Mouse (Mus musculus): ENCODE results near the gene Rbms3. TPM values are rescaled to one million over a fixed set of nuclear protein-coding genes. Genes with fewer than 3 reads are reported as not detected.
A peak's percentile ranks its signal among the peaks of the same experiment; 100 is the strongest.

Rbms3 gene
- total and polyA plus RNA-seq, 2 experiments = 2.4 to 4.0 TPM

- no peak for DNase-seq (ENCODE audit: extremely low read depth, low read depth, low spot score)
- Histone ChIP-seq H3K4me3 (ENCODE audit: insufficient read depth, low read depth, low read length) (no peak overlapping the region), H3K9ac (ENCODE audit: low read depth, low read length) (no peak overlapping the region), H3K79me2 (ENCODE audit: control insufficient read depth, insufficient read depth, low read length) (no peaks in the 10 kb centered on the region), H3K4me1 (ENCODE audit: control insufficient read depth, insufficient read depth, low read length) (no peaks in the 10 kb centered on the region), H3K27ac (replicated peaks; ENCODE audit: insufficient read depth, low read depth, low read length) (no peak overlapping the region), H3K27me3 (ENCODE audit: control insufficient read depth, insufficient read depth, low read length) (no peaks in the 10 kb centered on the region), H3K36me3 (ENCODE audit: control insufficient read depth, insufficient read depth, low read length) (no peaks in the 10 kb centered on the region)
- TF ChIP-seq POLR2A (IDR thresholded peaks at IDR 0.05; ENCODE audit: extremely low read depth, insufficient read depth, low read length) (no peak), CTCF (IDR thresholded peaks at IDR 0.05; ENCODE audit: low read depth, low read length) (no peak)
- WGBS = 69% methylated on average over 7 of the region's 7 CpGs
These were observed 1087.7 kb downstream of the Rbms3 start for GRCm38 (mm10) chr9:116541976-116542375.

GRCm38 (mm10) chr9:116535709-116536108, 1094.0 kb downstream of the Rbms3 start:
- no peak overlapping the region for H3K9ac ChIP-seq (ENCODE audit: low read depth, low read length)
- 57% methylated on average over 3 of the region's 3 CpGs for WGBS
- H3K36me3 ChIP-seq (ENCODE audit: control insufficient read depth, insufficient read depth, low read length) = no peaks in the 10 kb centered on the region
- H3K79me2 ChIP-seq (ENCODE audit: control insufficient read depth, insufficient read depth, low read length) = no peaks in the 10 kb centered on the region
- H3K27ac ChIP-seq (replicated peaks; ENCODE audit: insufficient read depth, low read depth, low read length) = no peak overlapping the region
- H3K4me3 ChIP-seq (ENCODE audit: insufficient read depth, low read depth, low read length) = no peak overlapping the region
- H3K27me3 ChIP-seq (ENCODE audit: control insufficient read depth, insufficient read depth, low read length) = no peaks in the 10 kb centered on the region
- no peak for DNase-seq (ENCODE audit: extremely low read depth, low read depth, low spot score)
- TF ChIP-seq CTCF (IDR thresholded peaks at IDR 0.05; ENCODE audit: low read depth, low read length) = peak; percentile 34; the same call in 1 of the 2 replicates
- TF ChIP-seq POLR2A (IDR thresholded peaks at IDR 0.05; ENCODE audit: extremely low read depth, insufficient read depth, low read length) = no peak
- no peaks in the 10 kb centered on the region for H3K4me1 ChIP-seq (ENCODE audit: control insufficient read depth, insufficient read depth, low read length)

DNA sequence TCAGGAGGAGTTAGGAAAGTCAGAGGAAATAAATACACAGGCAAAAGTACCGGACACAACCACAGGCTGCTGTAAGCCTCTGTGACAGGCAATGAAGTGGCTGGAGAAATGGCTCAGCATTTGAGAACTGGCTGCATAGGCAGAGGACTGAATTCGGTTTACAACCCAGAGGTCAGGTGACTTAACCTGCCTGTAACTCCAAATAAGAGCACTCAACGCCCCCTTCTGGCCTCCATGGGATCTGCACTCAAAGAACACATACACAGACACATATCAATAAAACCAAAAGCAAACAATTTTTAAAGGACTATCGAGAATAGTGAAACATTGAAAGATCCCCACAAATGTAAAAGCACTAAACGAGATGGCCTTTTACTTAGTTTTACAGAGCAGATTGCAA, 1096.3 kb downstream of the Rbms3 start:
- no peak overlapping the region for H3K4me3 ChIP-seq (ENCODE audit: insufficient read depth, low read depth, low read length)

DNA sequence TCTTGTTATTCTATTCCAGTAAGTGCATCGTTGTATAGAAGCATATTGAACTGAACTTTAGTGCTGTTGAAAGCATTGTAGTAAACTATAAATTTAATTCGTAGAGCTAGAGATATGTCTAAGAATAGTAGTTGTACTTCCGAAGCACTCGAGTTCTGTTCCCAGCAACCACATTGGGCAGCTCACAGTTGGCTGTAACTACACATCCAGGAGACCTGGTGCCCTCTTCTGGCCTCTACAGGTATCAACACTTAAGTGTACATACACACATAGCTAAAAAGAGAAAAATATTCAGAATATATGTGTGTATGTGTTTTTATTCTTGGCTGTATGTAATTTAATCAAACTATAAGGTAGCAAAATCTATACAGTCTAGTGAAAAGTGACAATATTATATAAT, 1098.6 kb downstream of the Rbms3 start:
- WGBS = 94% methylated on average over 4 of the region's 4 CpGs
- Histone ChIP-seq H3K79me2 (ENCODE audit: control insufficient read depth, insufficient read depth, low read length) (no peaks in the 10 kb centered on the region), H3K4me1 (ENCODE audit: control insufficient read depth, insufficient read depth, low read length) (no peaks in the 10 kb centered on the region), H3K27me3 (ENCODE audit: control insufficient read depth, insufficient read depth, low read length) (no peaks in the 10 kb centered on the region), H3K4me3 (ENCODE audit: insufficient read depth, low read depth, low read length) (no peak overlapping the region), H3K36me3 (ENCODE audit: control insufficient read depth, insufficient read depth, low read length) (no peaks in the 10 kb centered on the region), H3K9ac (ENCODE audit: low read depth, low read length) (no peak overlapping the region), H3K27ac (replicated peaks; ENCODE audit: insufficient read depth, low read depth, low read length) (no peak overlapping the region)
- no peak for DNase-seq (ENCODE audit: extremely low read depth, low read depth, low spot score)
- TF ChIP-seq CTCF (IDR thresholded peaks at IDR 0.05; ENCODE audit: low read depth, low read length) = no peak
- no peak for TF ChIP-seq POLR2A (IDR thresholded peaks at IDR 0.05; ENCODE audit: extremely low read depth, insufficient read depth, low read length)

More for the DNA sequence above, 1096.3 kb downstream of the Rbms3 start:
- Histone ChIP-seq H3K4me1 (ENCODE audit: control insufficient read depth, insufficient read depth, low read length) (no peaks in the 10 kb centered on the region), H3K27me3 (ENCODE audit: control insufficient read depth, insufficient read depth, low read length) (no peaks in the 10 kb centered on the region), H3K79me2 (ENCODE audit: control insufficient read depth, insufficient read depth, low read length) (no peaks in the 10 kb centered on the region), H3K36me3 (ENCODE audit: control insufficient read depth, insufficient read depth, low read length) (no peaks in the 10 kb centered on the region), H3K9ac (ENCODE audit: low read depth, low read length) (no peak overlapping the region), H3K27ac (replicated peaks; ENCODE audit: insufficient read depth, low read depth, low read length) (no peak overlapping the region)
- TF ChIP-seq POLR2A (IDR thresholded peaks at IDR 0.05; ENCODE audit: extremely low read depth, insufficient read depth, low read length) (no peak), CTCF (IDR thresholded peaks at IDR 0.05; ENCODE audit: low read depth, low read length) (no peak)
- DNase-seq (ENCODE audit: extremely low read depth, low read depth, low spot score) = no peak
- WGBS = 77% methylated on average over 5 of the region's 5 CpGs

- Histone ChIP-seq H3K4me3 (ENCODE audit: insufficient read depth, low read depth, low read length) (no peak overlapping the region), H3K9ac (ENCODE audit: low read depth, low read length) (no peak overlapping the region), H3K27ac (replicated peaks; ENCODE audit: insufficient read depth, low read depth, low read length) (no peak overlapping the region), H3K79me2 (ENCODE audit: control insufficient read depth, insufficient read depth, low read length) (no peaks in the 10 kb centered on the region), H3K36me3 (ENCODE audit: control insufficient read depth, insufficient read depth, low read length) (no peaks in the 10 kb centered on the region), H3K27me3 (ENCODE audit: control insufficient read depth, insufficient read depth, low read length) (no peaks in the 10 kb centered on the region), H3K4me1 (ENCODE audit: control insufficient read depth, insufficient read depth, low read length) (no peaks in the 10 kb centered on the region)
- DNase-seq (ENCODE audit: extremely low read depth, low read depth, low spot score) = no peak
- 68% methylated on average over 5 of the region's 5 CpGs for WGBS
- no peak for TF ChIP-seq POLR2A (IDR thresholded peaks at IDR 0.05; ENCODE audit: extremely low read depth, insufficient read depth, low read length)
- TF ChIP-seq CTCF (IDR thresholded peaks at IDR 0.05; ENCODE audit: low read depth, low read length) = no peak
These were observed 1105.3 kb downstream of the Rbms3 start for GRCm38 (mm10) chr9:116524386-116524785.

Data from liver, adult 2 months (tissue).